Mouse (Mus musculus) hindbrain, embryonic 10.5 days (tissue): ENCODE measurements around the gene Bco2. TPM values are rescaled to one million over a fixed set of nuclear protein-coding genes. Genes with fewer than 3 reads are reported as not detected.

Experiments
- DNase-seq: peaks from one replicate; pipeline ENCODE4 v3.0.0-alpha.2; 2017; ENCODE audit warnings: low spot score
- H3K27ac ChIP-seq: fragments of 300-500 bp; sonication (generic); 2 replicates; pipeline ENCODE4 v1.5.1; 2016; ENCODE audit warnings: mild to moderate bottlenecking, moderate library complexity
- H3K27me3 ChIP-seq: fragments of 300-500 bp; sonication (generic); 2 replicates; pipeline ENCODE4 v1.6.1; 2016; ENCODE audit warnings: mild to moderate bottlenecking; ENCODE audit not compliant: poor library complexity, insufficient read depth, severe bottlenecking
- H3K36me3 ChIP-seq: fragments of 300-500 bp; sonication (generic); 2 replicates; pipeline ENCODE4 v1.6.1; 2016; ENCODE audit warnings: mild to moderate bottlenecking, moderate library complexity
- H3K4me1 ChIP-seq: fragments of 300-500 bp; sonication (generic); replicated peaks from 2 replicates; pipeline ENCODE4 v1.6.1; 2016; ENCODE audit warnings: mild to moderate bottlenecking
- H3K4me3 ChIP-seq: fragments of 300-500 bp; sonication (generic); 2 replicates; pipeline ENCODE4 v1.5.1; 2016; ENCODE audit warnings: mild to moderate bottlenecking, moderate library complexity
- H3K9me3 ChIP-seq: fragments of 300-500 bp; sonication (generic); 2 replicates; pipeline ENCODE4 v1.6.1; 2016; ENCODE audit warnings: mild to moderate bottlenecking, moderate library complexity
- whole genome bisulfite sequencing: fragments of 180-500 bp; shearing (Covaris S2); methylation state at CpG from one replicate; pipeline ENCODE4 v1.1.7; 2016; 5-methylcytosine and 5-hydroxymethylcytosine counted together
- polyA plus RNA-seq: library from polyadenylated mRNA; unstranded; fragments of >200 nt; fragmentation: Nextera tagmentation; extraction: Ambion mirVana; gene quantifications from 2 replicates; pipeline ENCODE4 v1.2.1, GENCODE M21; 2016

Gene Bco2
- polyA plus RNA-seq, 1 experiment from 2014 or later: 0.18 TPM

GRCm38 (mm10) chr9:50497076-50497475 lies 57.9 kb downstream of the Bco2 start:
- H3K4me1 ChIP-seq: peaks cover 26% of the 10 kb centered on the region
- WGBS: 78% methylated on average over 6 of the region's 6 CpGs
- no peaks in the 10 kb centered on the region for H3K36me3 ChIP-seq

GRCm38 (mm10) chr9:50496546-50496945 lies 58.4 kb downstream of the Bco2 start:
- no peaks in the 10 kb centered on the region for H3K9me3 ChIP-seq
- 19% methylated on average over 6 of the region's 6 CpGs for WGBS
- 0 out of 2 replicates have a peak overlapping the region, but pooled peaks have one; percentile 16 for H3K4me3 ChIP-seq
- no peaks in the 10 kb centered on the region for H3K36me3 ChIP-seq
- DNase-seq: no peak
- H3K4me1 ChIP-seq: peaks cover 26% of the 10 kb centered on the region
- H3K27me3 ChIP-seq: no peaks in the 10 kb centered on the region
- peak overlapping the region; percentile 70 for H3K27ac ChIP-seq

More at GRCm38 (mm10) chr9:50497076-50497475, 57.9 kb downstream of the Bco2 start:
- no peak overlapping the region for H3K4me3 ChIP-seq
- H3K27ac ChIP-seq: 0 out of 2 replicates have a peak overlapping the region, but pooled peaks have one; percentile 70
- no peak for DNase-seq
- H3K9me3 ChIP-seq: no peaks in the 10 kb centered on the region
- H3K27me3 ChIP-seq: no peaks in the 10 kb centered on the region

GRCm38 (mm10) chr9:50496151-50496505 lies 58.9 kb downstream of the Bco2 start:
- H3K27ac ChIP-seq: peak overlapping the region; percentile 70
- no peaks in the 10 kb centered on the region for H3K9me3 ChIP-seq
- no peaks in the 10 kb centered on the region for H3K27me3 ChIP-seq
- 23% methylated on average over 6 of the region's 6 CpGs for WGBS
- H3K4me3 ChIP-seq: 0 out of 2 replicates have a peak overlapping the region, but pooled peaks have one; percentile 16
- DNase-seq: no peak
- H3K36me3 ChIP-seq: no peaks in the 10 kb centered on the region
- peaks cover 26% of the 10 kb centered on the region for H3K4me1 ChIP-seq

- Histone ChIP-seq H3K4me3 (0 out of 2 replicates have a peak overlapping the region, but pooled peaks have one; percentile 16), H3K36me3 (no peaks in the 10 kb centered on the region), H3K4me1 (peaks cover 23% of the 10 kb centered on the region), H3K27ac (peak overlapping the region; percentile 70), H3K27me3 (no peaks in the 10 kb centered on the region), H3K9me3 (no peaks in the 10 kb centered on the region)
- WGBS: 66% methylated on average over 10 of the region's 10 CpGs
- no peak for DNase-seq
Observed at GRCm38 (mm10) chr9:50495405-50496150, 59.4 kb downstream of the Bco2 start.

- Histone ChIP-seq H3K27ac (no peak within 1 kb of the TSS), H3K4me3 (no peak within 1 kb of the TSS), H3K27me3 (no peaks in the 10 kb centered on the region), H3K9me3 (no peaks in the 10 kb centered on the region), H3K4me1 (peaks cover 21% of the 10 kb centered on the region), H3K36me3 (no peaks in the 10 kb centered on the region)
- WGBS: 83% methylated on average over 6 of the region's 6 CpGs
- no peak for DNase-seq
Observed at GRCm38 (mm10) chr9:50494311-50494710, 60.7 kb downstream of the Bco2 start, which contains the start of gene Plet1. Plet1 (plus strand) TSS chr9:50494525.

- 69% methylated on average over 2 of the region's 2 CpGs for WGBS
Observed at GRCm38 (mm10) chr9:50493777-50494176, 61.2 kb downstream of the Bco2 start.

GRCm38 (mm10) chr9:50491531-50492045 lies 63.4 kb downstream of the Bco2 start:
- no peak for DNase-seq
- Histone ChIP-seq H3K36me3 (no peaks in the 10 kb centered on the region), H3K27ac (no peak overlapping the region), H3K4me1 (peaks cover 15% of the 10 kb centered on the region), H3K27me3 (no peaks in the 10 kb centered on the region), H3K9me3 (no peaks in the 10 kb centered on the region), H3K4me3 (no peak overlapping the region)
- WGBS: 87% methylated on average over 2 of the region's 2 CpGs

More at GRCm38 (mm10) chr9:50493777-50494176, 61.2 kb downstream of the Bco2 start:
- H3K9me3 ChIP-seq: no peaks in the 10 kb centered on the region
- peaks cover 21% of the 10 kb centered on the region for H3K4me1 ChIP-seq
- no peak overlapping the region for H3K4me3 ChIP-seq
- no peak overlapping the region for H3K27ac ChIP-seq
- no peaks in the 10 kb centered on the region for H3K36me3 ChIP-seq
- no peak for DNase-seq
- H3K27me3 ChIP-seq: no peaks in the 10 kb centered on the region

GRCm38 (mm10) chr9:50490836-50491235 lies 64.1 kb downstream of the Bco2 start:
- Histone ChIP-seq H3K4me3 (no peak overlapping the region), H3K27ac (no peak overlapping the region), H3K36me3 (no peaks in the 10 kb centered on the region), H3K9me3 (no peaks in the 10 kb centered on the region), H3K27me3 (no peaks in the 10 kb centered on the region), H3K4me1 (peaks cover 10% of the 10 kb centered on the region)
- no peak for DNase-seq

- Histone ChIP-seq H3K9me3 (no peaks in the 10 kb centered on the region), H3K4me3 (peak overlapping the region; percentile 26), H3K27me3 (no peaks in the 10 kb centered on the region), H3K36me3 (no peaks in the 10 kb centered on the region), H3K4me1 (peaks cover 11% of the 10 kb centered on the region), H3K27ac (no peak overlapping the region)
- 7% methylated on average over 10 of the region's 10 CpGs for WGBS
- DNase-seq: peak; percentile 28
Observed at GRCm38 (mm10) chr9:50485521-50485920, 69.5 kb downstream of the Bco2 start.

Other genes with a start within 250 kb of the Bco2 start
- gene Rpl10-ps3, start 210.2 kb downstream of the Bco2 start, polyA plus RNA-seq: 141 and 231 TPM in 2 replicates
- 1.0 and 1.2 TPM in 2 replicates for gene Plet1, start 60.7 kb downstream of the Bco2 start, polyA plus RNA-seq
- gene Pts, start 26.5 kb downstream of the Bco2 start, polyA plus RNA-seq: 82.4 and 93.7 TPM in 2 replicates
- gene Il18, start 354 bp downstream of the Bco2 start, polyA plus RNA-seq: 2.8 and 5.9 TPM in 2 replicates
- 0.21 TPM in 1 of 2 replicates, not detected in the other for gene Tex12, start 6.1 kb upstream of the Bco2 start, polyA plus RNA-seq
- gene Sdhd, start 48.6 kb upstream of the Bco2 start, polyA plus RNA-seq: 272 and 320 TPM in 2 replicates
- 317 and 357 TPM in 2 replicates for gene Timm8b, start 48.7 kb upstream of the Bco2 start, polyA plus RNA-seq
- 9.4 and 9.6 TPM in 2 replicates for gene Pih1d2, start 62.1 kb upstream of the Bco2 start, polyA plus RNA-seq
- gene Nkapd1, start 62.3 kb upstream of the Bco2 start, polyA plus RNA-seq: 19.0 and 21.4 TPM in 2 replicates
- gene Dlat, start 104.6 kb upstream of the Bco2 start, polyA plus RNA-seq: 43.9 and 53.9 TPM in 2 replicates
- gene Dixdc1, start 184.3 kb upstream of the Bco2 start, polyA plus RNA-seq: 21.4 and 21.8 TPM in 2 replicates
- 1.5 and 2.5 TPM in 2 replicates for gene 2310030G06Rik, start 191.4 kb upstream of the Bco2 start, polyA plus RNA-seq
- gene Cryab, start 196.1 kb upstream of the Bco2 start, polyA plus RNA-seq: 6.6 and 7.5 TPM in 2 replicates
- 0.65 and 0.71 TPM in 2 replicates for gene Hspb2, start 197.2 kb upstream of the Bco2 start, polyA plus RNA-seq
- 11.4 and 13.5 TPM in 2 replicates for gene Fdxacb1, start 213.1 kb upstream of the Bco2 start, polyA plus RNA-seq
- gene Alg9, start 219.8 kb upstream of the Bco2 start, polyA plus RNA-seq: 40.0 and 42.5 TPM in 2 replicates
- gene 1110032A03Rik, start 220.3 kb upstream of the Bco2 start, polyA plus RNA-seq: 30.0 and 39.2 TPM in 2 replicates